Mouse (Mus musculus) bone marrow, adult 2 months (tissue): ENCODE measurements around the gene Ppargc1a.

ENCODE experiments used
- CTCF ChIP-seq: fragments of 200-500 bp; IDR thresholded peaks from 2 replicates; pipeline ENCODE4 v1.5.1; 2011; ENCODE audit warnings: low read length, control low read depth; ENCODE audit not compliant: control insufficient read depth, insufficient read depth
- POLR2A ChIP-seq: fragments of 200-500 bp; IDR thresholded peaks from 2 replicates; pipeline ENCODE4 v1.6.1; 2011; ENCODE audit warnings: low read depth, mild to moderate bottlenecking, control low read depth, low read length, borderline replicate concordance; ENCODE audit not compliant: control insufficient read depth

DNA sequence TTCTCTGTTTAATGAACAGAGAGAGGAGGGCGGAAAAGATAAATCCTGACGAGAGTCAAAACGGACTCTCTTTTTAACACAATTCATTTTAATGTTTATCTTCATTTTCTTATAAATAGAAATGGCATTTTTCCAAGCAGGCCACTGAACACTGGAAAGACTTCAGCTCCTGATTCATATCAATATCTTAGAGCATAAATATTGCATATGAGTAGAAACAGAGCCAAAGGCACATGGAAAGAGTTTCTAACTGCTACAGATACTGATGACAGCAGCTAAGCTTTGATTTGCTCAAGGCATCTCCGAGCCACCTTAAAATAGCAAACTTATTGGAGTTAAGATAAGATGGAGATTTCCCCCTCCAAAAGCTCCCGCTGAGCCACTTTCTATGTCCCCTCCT, 14.3 kb downstream of the Ppargc1a start:
- TF ChIP-seq CTCF, result no peak
- TF ChIP-seq POLR2A, result no peak
